13 mouse cellular contexts compared by ENCODE assay signal in the genomic region with DNA sequence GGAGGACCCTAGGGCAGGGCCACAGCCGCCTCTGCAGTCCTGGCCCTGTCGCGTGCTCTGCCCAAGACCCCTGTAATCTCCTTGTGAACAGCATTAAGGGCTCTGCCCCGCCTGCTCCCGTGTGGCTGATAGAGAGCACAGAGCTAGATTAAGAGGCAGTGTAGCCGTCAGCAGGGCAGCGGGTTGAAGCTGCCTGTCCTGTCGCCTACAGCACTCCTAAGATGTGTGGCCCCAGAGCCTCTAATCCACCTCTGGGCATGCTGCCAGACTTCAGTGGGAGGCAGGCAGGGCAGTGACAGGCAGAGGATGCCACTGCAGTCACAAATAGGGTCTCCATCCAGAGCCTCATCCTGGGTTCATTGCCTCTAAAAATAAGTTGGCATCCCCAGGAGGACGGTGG. TPM values are rescaled to one million over a fixed set of nuclear protein-coding genes. Genes with fewer than 3 reads are reported as not detected.
DNase-seq lines count a peak whose midpoint lies in the region; ATAC-seq lines count a peak whose summit lies in the region.
"Had no signal": no experiment of that assay in that cellular context is flagged by ENCODE, and none has a peak within 500 bp of the region (broad histone marks: within the 10 kb centered on the region; RNA-seq: fewer than 3 reads in every experiment).

No protein-coding gene starts in this region.

- peaks cover 34% of the 10 kb centered on the region for H3K4me1 ChIP-seq in heart, embryonic 12.5 days (replicated peaks)
- peaks cover 26% of the 10 kb centered on the region for H3K4me1 ChIP-seq in liver, embryonic 12.5 days
- peaks cover 8% of the 10 kb centered on the region; the same call in 1 of the 2 replicates for H3K4me1 ChIP-seq in midbrain, embryonic 16.5 days (ENCODE audit: control insufficient read depth, insufficient read depth, low read length)
- H3K4me1 ChIP-seq in kidney, embryonic 15.5 days, result peaks cover 8% of the 10 kb centered on the region

- intact Hi-C loops in heart, postnatal 25 days (cut with DNase I), result no loop called here

- no peak overlapping the region for H3K4me3 ChIP-seq in heart, embryonic 12.5 days
- no peak overlapping the region for H3K4me3 ChIP-seq in liver, embryonic 12.5 days
- H3K4me3 ChIP-seq in midbrain, embryonic 16.5 days (ENCODE audit: low read depth, low read length), result no peak overlapping the region
- no peak overlapping the region for H3K4me3 ChIP-seq in kidney, embryonic 15.5 days (replicated peaks)
- H3K4me3 ChIP-seq: embryonic facial prominence, embryonic 15.5 days had no signal

- 24% methylated on average over 9 of the region's 9 CpGs for WGBS in heart, embryonic 12.5 days
- 63% methylated on average over 9 of the region's 9 CpGs for WGBS in liver, embryonic 12.5 days (ENCODE audit: insufficient replicate concordance)
- 43% methylated on average over 9 of the region's 9 CpGs for WGBS in midbrain, embryonic 16.5 days
- 71% methylated on average over 9 of the region's 9 CpGs for WGBS in kidney, embryonic 15.5 days

- peak; percentile 15; the same call in 1 of the 2 replicates for ATAC-seq in heart, embryonic 12.5 days (ENCODE audit: insufficient number of reproducible peaks, low FRiP score)
- no peak for ATAC-seq in liver, embryonic 12.5 days
- ATAC-seq in erythroblast, adult 5-6 weeks (replicated peaks; ENCODE audit: low FRiP score, poor library complexity, severe bottlenecking), result 0 out of 2 replicates have a peak, but pooled peaks have one; percentile 13
- ATAC-seq in midbrain, embryonic 16.5 days, result no peak
- ATAC-seq in kidney, embryonic 15.5 days (replicated peaks; ENCODE audit: low FRiP score), result no peak
- ATAC-seq: intestine, embryonic 16.5 days had no signal

- peak overlapping the region; percentile 71 for H3K27ac ChIP-seq in heart, embryonic 12.5 days (ENCODE audit: poor library complexity, severe bottlenecking)
- 0 out of 2 replicates have a peak overlapping the region, but pooled peaks have one; percentile 6 for H3K27ac ChIP-seq in liver, embryonic 12.5 days
- peak overlapping the region; percentile 35; the same call in 1 of the 2 replicates for H3K27ac ChIP-seq in midbrain, embryonic 16.5 days (ENCODE audit: low read length)
- H3K27ac ChIP-seq in kidney, embryonic 15.5 days, result no peak overlapping the region
- H3K27ac ChIP-seq: embryonic facial prominence, embryonic 15.5 days had no signal

- DNase-seq in heart, postnatal 25 days (ENCODE audit: low spot score), result no peak
- no peak for DNase-seq in liver
- no peak for DNase-seq in layer of hippocampus, adult 18-20 months (ENCODE audit: low spot score in 2 of 2)
- DNase-seq: gastrocnemius, postnatal 25 days; lung, adult 2 months; spleen, adult 18-20 months had no signal

- peaks cover 76% of the 10 kb centered on the region for H3K36me3 ChIP-seq in heart, embryonic 12.5 days
- H3K36me3 ChIP-seq in liver, embryonic 12.5 days, result peaks cover 77% of the 10 kb centered on the region
- peaks cover 36% of the 10 kb centered on the region for H3K36me3 ChIP-seq in midbrain, embryonic 16.5 days (ENCODE audit: control insufficient read depth, insufficient read depth, low read length)
- peaks cover 78% of the 10 kb centered on the region for H3K36me3 ChIP-seq in kidney, embryonic 15.5 days

- H3K27me3 ChIP-seq in heart, embryonic 12.5 days (replicated peaks), result no peaks in the 10 kb centered on the region
- no peaks in the 10 kb centered on the region for H3K27me3 ChIP-seq in liver, embryonic 12.5 days (replicated peaks)
- H3K27me3 ChIP-seq in midbrain, embryonic 16.5 days (ENCODE audit: control insufficient read depth, insufficient read depth, low read depth, low read length), result no peaks in the 10 kb centered on the region
- no peaks in the 10 kb centered on the region for H3K27me3 ChIP-seq in kidney, embryonic 15.5 days
- H3K27me3 ChIP-seq: embryonic facial prominence, embryonic 15.5 days had no signal

- 0 out of 2 replicates have a peak overlapping the region, but pooled peaks have one; percentile 11 for H3K9ac ChIP-seq in heart, embryonic 12.5 days
- H3K9ac ChIP-seq in liver, embryonic 12.5 days, result 0 out of 2 replicates have a peak overlapping the region, but pooled peaks have one; percentile 15
- H3K9ac ChIP-seq in midbrain, embryonic 16.5 days (ENCODE audit: low read depth, low read length), result peak overlapping the region; percentile 35; the same call in 1 of the 2 replicates
- H3K9ac ChIP-seq in kidney, embryonic 15.5 days, result no peak overlapping the region
- H3K9ac ChIP-seq: embryonic facial prominence, embryonic 15.5 days had no signal

- H3K9me3 ChIP-seq in heart, embryonic 12.5 days (replicated peaks), result no peaks in the 10 kb centered on the region
- no peaks in the 10 kb centered on the region for H3K9me3 ChIP-seq in liver, embryonic 12.5 days (replicated peaks)
- no peaks in the 10 kb centered on the region for H3K9me3 ChIP-seq in midbrain, embryonic 16.5 days (replicated peaks; ENCODE audit: control insufficient read depth, low read length, poor library complexity, severe bottlenecking)
- no peaks in the 10 kb centered on the region for H3K9me3 ChIP-seq in kidney, embryonic 15.5 days (replicated peaks)
- H3K9me3 ChIP-seq: embryonic facial prominence, embryonic 15.5 days had no signal

- 0 out of 2 replicates have a peak overlapping the region, but pooled peaks have one; percentile 2 for H3K4me2 ChIP-seq in heart, embryonic 12.5 days
- H3K4me2 ChIP-seq in liver, embryonic 12.5 days, result no peak overlapping the region
- no peak overlapping the region for H3K4me2 ChIP-seq in midbrain, embryonic 16.5 days (ENCODE audit: low read length)
- H3K4me2 ChIP-seq in kidney, embryonic 15.5 days, result no peak overlapping the region
- H3K4me2 ChIP-seq: embryonic facial prominence, embryonic 15.5 days had no signal

RNA-seq across cellular contexts. Expression of gene Ndufs7, which starts 6.8 kb away (rescaled TPM):
- polyA plus RNA-seq in heart, embryonic 12.5 days (2016; fragmentation: Nextera tagmentation; extraction: Ambion mirVana), result 438 and 454 TPM in 2 replicates
- total RNA-seq in heart, postnatal 25 days (2021), result 100 to 1,000 TPM; 957 to 967 TPM
- polyA plus RNA-seq in liver, embryonic 12.5 days (2016; fragmentation: Nextera tagmentation; extraction: Ambion mirVana), result 296 and 312 TPM in 2 replicates
- 25.7 and 25.9 TPM in 2 replicates for total RNA-seq in erythroblast, adult 5-6 weeks (2015; ENCODE audit: low replicate concordance)
- 13.0 and 14.2 TPM in 2 replicates for total RNA-seq in erythroblast, adult 5-6 weeks (2017; ENCODE audit: low replicate concordance)
- polyA plus RNA-seq in midbrain, embryonic 16.5 days (2015; fragmentation: Nextera tagmentation; extraction: Ambion mirVana), result 263 and 302 TPM in 2 replicates
- 376 and 387 TPM in 2 replicates for polyA plus RNA-seq in kidney, embryonic 15.5 days (2015; fragmentation: Nextera tagmentation; extraction: Ambion mirVana)
- 100 to 1,000 TPM; 218 to 228 TPM for total RNA-seq in layer of hippocampus, adult 18-20 months (2021)

RNA-seq across cellular contexts. Expression of gene Mum1, which starts 15.9 kb away (rescaled TPM):
- 43.0 and 45.9 TPM in 2 replicates for polyA plus RNA-seq in heart, embryonic 12.5 days (2016; fragmentation: Nextera tagmentation; extraction: Ambion mirVana)
- 10 to 100 TPM; 15.3 to 16.7 TPM for total RNA-seq in heart, postnatal 25 days (2021)
- polyA plus RNA-seq in liver, embryonic 12.5 days (2016; fragmentation: Nextera tagmentation; extraction: Ambion mirVana), result 33.5 and 35.1 TPM in 2 replicates
- 1.3 and 4.4 TPM in 2 replicates for total RNA-seq in erythroblast, adult 5-6 weeks (2015; ENCODE audit: low replicate concordance)
- 14.7 and 24.0 TPM in 2 replicates for total RNA-seq in erythroblast, adult 5-6 weeks (2017; ENCODE audit: low replicate concordance)
- polyA plus RNA-seq in midbrain, embryonic 16.5 days (2015; fragmentation: Nextera tagmentation; extraction: Ambion mirVana), result 47.8 and 51.1 TPM in 2 replicates
- polyA plus RNA-seq in kidney, embryonic 15.5 days (2015; fragmentation: Nextera tagmentation; extraction: Ambion mirVana), result 74.8 and 75.5 TPM in 2 replicates
- total RNA-seq in layer of hippocampus, adult 18-20 months (2021), result 10 to 100 TPM; 37.4 to 45.1 TPM

RNA-seq across cellular contexts. Expression of gene Gamt, which starts 18.7 kb away (rescaled TPM):
- polyA plus RNA-seq in heart, embryonic 12.5 days (2016; fragmentation: Nextera tagmentation; extraction: Ambion mirVana), result 55.5 and 58.9 TPM in 2 replicates
- 1 to 10 TPM; 9.0 to 9.3 TPM for total RNA-seq in heart, postnatal 25 days (2021)
- 43.0 and 50.0 TPM in 2 replicates for polyA plus RNA-seq in liver, embryonic 12.5 days (2016; fragmentation: Nextera tagmentation; extraction: Ambion mirVana)
- not detected in 2 replicates for total RNA-seq in erythroblast, adult 5-6 weeks (2015; ENCODE audit: low replicate concordance)
- 0.77 TPM in 1 of 2 replicates, not detected in the other for total RNA-seq in erythroblast, adult 5-6 weeks (2017; ENCODE audit: low replicate concordance)
- polyA plus RNA-seq in midbrain, embryonic 16.5 days (2015; fragmentation: Nextera tagmentation; extraction: Ambion mirVana), result 15.8 and 19.5 TPM in 2 replicates
- polyA plus RNA-seq in kidney, embryonic 15.5 days (2015; fragmentation: Nextera tagmentation; extraction: Ambion mirVana), result 34.2 and 37.0 TPM in 2 replicates
- total RNA-seq in layer of hippocampus, adult 18-20 months (2021), result 10 to 100 TPM; 24.5 to 26.7 TPM

RNA-seq across cellular contexts. Expression of gene Dazap1, which starts 19.2 kb away (rescaled TPM):
- 37.4 and 41.9 TPM in 2 replicates for polyA plus RNA-seq in heart, embryonic 12.5 days (2016; fragmentation: Nextera tagmentation; extraction: Ambion mirVana)
- 10 to 100 TPM; 55.0 to 69.6 TPM for total RNA-seq in heart, postnatal 25 days (2021)
- polyA plus RNA-seq in liver, embryonic 12.5 days (2016; fragmentation: Nextera tagmentation; extraction: Ambion mirVana), result 44.3 and 45.9 TPM in 2 replicates
- 13.8 and 17.1 TPM in 2 replicates for total RNA-seq in erythroblast, adult 5-6 weeks (2015; ENCODE audit: low replicate concordance)
- 29.8 and 35.3 TPM in 2 replicates for total RNA-seq in erythroblast, adult 5-6 weeks (2017; ENCODE audit: low replicate concordance)
- 43.7 and 51.9 TPM in 2 replicates for polyA plus RNA-seq in midbrain, embryonic 16.5 days (2015; fragmentation: Nextera tagmentation; extraction: Ambion mirVana)
- 56.3 and 58.5 TPM in 2 replicates for polyA plus RNA-seq in kidney, embryonic 15.5 days (2015; fragmentation: Nextera tagmentation; extraction: Ambion mirVana)
- 10 to 100 TPM; 77.2 to 83.0 TPM for total RNA-seq in layer of hippocampus, adult 18-20 months (2021)

RNA-seq across cellular contexts. Expression of gene Rps15, which starts 50.2 kb away (rescaled TPM):
- polyA plus RNA-seq in heart, embryonic 12.5 days (2016; fragmentation: Nextera tagmentation; extraction: Ambion mirVana), result 577 and 591 TPM in 2 replicates
- 100 to 1,000 TPM; 703 to 732 TPM for total RNA-seq in heart, postnatal 25 days (2021)
- 872 and 920 TPM in 2 replicates for polyA plus RNA-seq in liver, embryonic 12.5 days (2016; fragmentation: Nextera tagmentation; extraction: Ambion mirVana)
- 509 and 541 TPM in 2 replicates for total RNA-seq in erythroblast, adult 5-6 weeks (2015; ENCODE audit: low replicate concordance)
- total RNA-seq in erythroblast, adult 5-6 weeks (2017; ENCODE audit: low replicate concordance), result 422 and 457 TPM in 2 replicates
- polyA plus RNA-seq in midbrain, embryonic 16.5 days (2015; fragmentation: Nextera tagmentation; extraction: Ambion mirVana), result 465 and 476 TPM in 2 replicates
- polyA plus RNA-seq in kidney, embryonic 15.5 days (2015; fragmentation: Nextera tagmentation; extraction: Ambion mirVana), result 1,002 and 1,019 TPM in 2 replicates
- 1,000 to 10,000 TPM in 1 of 2 experiments, 100 to 1,000 TPM in 1; 997 to 1,043 TPM for total RNA-seq in layer of hippocampus, adult 18-20 months (2021)

Comparison
In these comparisons a context has a peak if more than half of its experiments do, and no peak if none do; other contexts are left out.
1. ATAC-seq: peak in heart, embryonic 12.5 days (single experiment) and erythroblast, adult 5-6 weeks (single experiment); none in liver, embryonic 12.5 days (single experiment), midbrain, embryonic 16.5 days (single experiment) and kidney, embryonic 15.5 days (single experiment).